Mouse (Mus musculus): Measurements from ENCODE around the gene Mkrn3. TPM values are rescaled to one million over a fixed set of nuclear protein-coding genes. Genes with fewer than 3 reads are reported as not detected.

Mkrn3 gene
- total RNA-seq, 1 experiment = 5.8 TPM

DNA sequence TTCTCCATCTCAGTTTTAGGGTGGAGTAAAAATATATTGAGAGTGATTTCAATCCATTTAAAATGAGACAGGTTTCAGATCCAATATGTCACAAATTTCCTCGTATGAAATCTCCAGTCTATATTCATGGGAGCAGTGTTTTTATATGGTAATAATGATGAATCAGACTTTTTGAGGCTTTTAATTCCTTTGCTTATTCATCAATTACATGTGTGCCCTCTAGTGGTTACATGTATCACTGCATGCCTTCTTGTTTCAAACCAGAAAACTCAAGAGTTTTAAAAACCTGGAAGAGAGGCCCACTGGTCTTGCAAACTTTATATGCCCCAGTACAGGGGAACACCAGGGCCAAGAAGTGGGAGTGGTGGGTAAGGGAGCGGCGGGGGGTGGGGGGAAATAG lies 13.3 kb upstream of the Mkrn3 start:
- no peak overlapping the region for H3K9ac ChIP-seq (ENCODE audit: insufficient read depth, low read depth, low read length, poor library complexity, severe bottlenecking)
- in situ Hi-C loops (cut with MboI; ENCODE audit: low sequenced_read_pairs in 2 of 2, unreplicated experiment in 2 of 2) = no loop called here
- no peak overlapping the region for H3K4me3 ChIP-seq (ENCODE audit: insufficient read depth in 1 of 2, low read depth in 1 of 2, low read length in 2 of 2, poor library complexity in 1 of 2, severe bottlenecking in 1 of 2)
- H3K4me1 ChIP-seq (ENCODE audit: control insufficient read depth in 2 of 2, insufficient read depth in 2 of 2, low read length in 2 of 2, poor library complexity in 1 of 2) = no peaks in the 10 kb centered on the region
- TF ChIP-seq MAFK (IDR thresholded peaks at IDR 0.05; ENCODE audit: insufficient read depth, low read depth, low read length) = 0 out of 2 replicates have a peak, but pooled peaks have one; percentile 50
- no peak for TF ChIP-seq HCFC1 (IDR thresholded peaks at IDR 0.05; ENCODE audit: borderline replicate concordance, insufficient read depth, low read length)
- no peak overlapping the region for H3K27ac ChIP-seq (ENCODE audit: insufficient read depth, low read depth, low read length, poor library complexity, severe bottlenecking)
- no peak for DNase-seq (ENCODE audit: low read depth, low spot score)
- H3K36me3 ChIP-seq (ENCODE audit: control insufficient read depth, insufficient read depth, low read length, poor library complexity, severe bottlenecking) = no peaks in the 10 kb centered on the region
- H3K9me3 ChIP-seq (ENCODE audit: control insufficient read depth, insufficient read depth, low read depth, low read length) = no peaks in the 10 kb centered on the region

DNA sequence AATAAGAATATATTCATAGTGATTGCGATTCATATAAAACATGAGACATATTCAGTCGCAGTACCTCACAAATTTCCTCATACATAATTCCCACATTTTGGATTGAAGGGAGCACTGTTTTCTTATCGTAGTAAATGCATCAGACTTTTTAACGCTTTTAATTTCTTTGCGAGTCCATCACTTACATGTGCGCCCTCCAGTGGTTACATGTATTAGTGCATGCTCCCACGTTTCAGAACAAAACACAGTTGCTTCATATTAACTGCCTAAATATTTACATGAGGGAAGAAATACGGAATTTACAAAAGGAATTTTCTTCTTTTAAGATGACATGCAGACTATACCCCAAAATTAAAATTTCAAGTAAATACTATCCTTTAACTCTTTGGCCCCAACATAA lies 8.4 kb upstream of the Mkrn3 start:
- Histone ChIP-seq H3K9ac (ENCODE audit: insufficient read depth, low read depth, low read length, poor library complexity, severe bottlenecking) (no peak overlapping the region), H3K27ac (ENCODE audit: insufficient read depth, low read depth, low read length, poor library complexity, severe bottlenecking) (no peak overlapping the region), H3K9me3 (ENCODE audit: control insufficient read depth, insufficient read depth, low read depth, low read length) (no peaks in the 10 kb centered on the region), H3K4me1 (ENCODE audit: control insufficient read depth in 2 of 2, insufficient read depth in 2 of 2, low read length in 2 of 2, poor library complexity in 1 of 2) (no peaks in the 10 kb centered on the region), H3K4me3 (ENCODE audit: insufficient read depth in 1 of 2, low read depth in 1 of 2, low read length in 2 of 2, poor library complexity in 1 of 2, severe bottlenecking in 1 of 2) (no peak overlapping the region), H3K36me3 (ENCODE audit: control insufficient read depth, insufficient read depth, low read length, poor library complexity, severe bottlenecking) (no peaks in the 10 kb centered on the region)
- DNase-seq (ENCODE audit: low read depth, low spot score) = no peak
- in situ Hi-C loops (cut with MboI; ENCODE audit: low sequenced_read_pairs in 2 of 2, unreplicated experiment in 2 of 2) = no loop called here
- no peak for TF ChIP-seq ZNF384 (IDR thresholded peaks at IDR 0.05; ENCODE audit: low read depth, low read length)
- no peak for TF ChIP-seq ZC3H11A (IDR thresholded peaks at IDR 0.05; ENCODE audit: borderline replicate concordance, low read depth, low read length)
- TF ChIP-seq MAFK (IDR thresholded peaks at IDR 0.05; ENCODE audit: insufficient read depth, low read depth, low read length) = no peak
- TF ChIP-seq HCFC1 (IDR thresholded peaks at IDR 0.05; ENCODE audit: borderline replicate concordance, insufficient read depth, low read length) = no peak
- no peak for TF ChIP-seq CHD2 (IDR thresholded peaks at IDR 0.05; ENCODE audit: low read depth, low read length)

DNA sequence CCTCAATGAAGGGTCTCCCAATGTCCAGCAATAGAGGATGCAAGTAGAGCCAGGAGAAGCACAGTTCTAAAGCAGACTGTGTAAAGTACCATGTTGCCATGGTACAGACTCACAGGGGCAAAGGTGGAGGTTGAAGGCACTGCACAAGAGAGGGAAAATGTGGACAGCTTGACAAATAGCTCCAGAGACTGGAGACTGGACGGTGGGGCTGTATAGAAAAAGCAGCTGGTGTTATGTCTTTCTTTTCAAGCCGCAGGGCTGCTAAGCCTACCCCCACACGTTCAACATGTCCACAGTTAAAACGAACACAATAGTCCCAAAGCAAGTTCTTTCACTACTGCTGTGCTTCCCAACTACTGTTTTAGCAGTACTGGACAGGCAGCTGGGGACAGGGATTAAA lies 3.3 kb upstream of the Mkrn3 start:
- DNase-seq (ENCODE audit: low read depth, low spot score) = no peak
- Histone ChIP-seq H3K4me3 (ENCODE audit: insufficient read depth in 1 of 2, low read depth in 1 of 2, low read length in 2 of 2, poor library complexity in 1 of 2, severe bottlenecking in 1 of 2) (no peak overlapping the region), H3K4me1 (ENCODE audit: control insufficient read depth in 2 of 2, insufficient read depth in 2 of 2, low read length in 2 of 2, poor library complexity in 1 of 2) (peaks cover 0 to 7% of the 10 kb centered on the region in 2 experiments; a peak in 1 of 4 replicates), H3K9me3 (ENCODE audit: control insufficient read depth, insufficient read depth, low read depth, low read length) (no peaks in the 10 kb centered on the region), H3K9ac (ENCODE audit: insufficient read depth, low read depth, low read length, poor library complexity, severe bottlenecking) (no peak overlapping the region), H3K27ac (ENCODE audit: insufficient read depth, low read depth, low read length, poor library complexity, severe bottlenecking) (no peak overlapping the region), H3K36me3 (ENCODE audit: control insufficient read depth, insufficient read depth, low read length, poor library complexity, severe bottlenecking) (no peaks in the 10 kb centered on the region)
- in situ Hi-C loops (cut with MboI; ENCODE audit: low sequenced_read_pairs in 2 of 2, unreplicated experiment in 2 of 2) = no loop called here
- TF ChIP-seq ZC3H11A (IDR thresholded peaks at IDR 0.05; ENCODE audit: borderline replicate concordance, low read depth, low read length) (no peak), HCFC1 (IDR thresholded peaks at IDR 0.05; ENCODE audit: borderline replicate concordance, insufficient read depth, low read length) (no peak), ZNF384 (IDR thresholded peaks at IDR 0.05; ENCODE audit: low read depth, low read length) (no peak), MAFK (IDR thresholded peaks at IDR 0.05; ENCODE audit: insufficient read depth, low read depth, low read length) (no peak), CHD2 (IDR thresholded peaks at IDR 0.05; ENCODE audit: low read depth, low read length) (no peak)

DNA sequence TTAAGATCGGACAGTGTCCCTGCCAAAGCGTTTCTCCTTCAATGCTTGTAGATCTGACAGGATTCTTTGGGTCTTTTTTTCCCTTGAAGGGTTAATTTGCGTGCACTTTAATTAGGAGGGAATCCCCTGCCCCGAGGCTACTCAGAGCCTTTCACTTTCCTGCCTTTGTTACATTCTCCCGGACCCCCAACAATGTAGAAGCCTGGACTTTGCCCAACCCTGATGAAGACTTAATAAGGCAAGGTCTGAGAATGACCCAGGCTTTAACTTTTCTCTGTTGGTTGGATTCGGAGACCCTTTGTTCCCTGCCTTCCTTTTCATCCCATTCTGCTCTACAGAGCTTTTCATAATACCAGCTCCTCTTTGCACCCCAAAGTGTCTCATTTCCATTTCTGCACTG lies 627 bp upstream of the Mkrn3 start:
- Histone ChIP-seq H3K36me3 (ENCODE audit: control insufficient read depth, insufficient read depth, low read length, poor library complexity, severe bottlenecking) (no peaks in the 10 kb centered on the region), H3K9me3 (ENCODE audit: control insufficient read depth, insufficient read depth, low read depth, low read length) (no peaks in the 10 kb centered on the region), H3K9ac (ENCODE audit: insufficient read depth, low read depth, low read length, poor library complexity, severe bottlenecking) (no peak overlapping the region), H3K27ac (ENCODE audit: insufficient read depth, low read depth, low read length, poor library complexity, severe bottlenecking) (no peak overlapping the region), H3K4me3 (ENCODE audit: insufficient read depth in 1 of 2, low read depth in 1 of 2, low read length in 2 of 2, poor library complexity in 1 of 2, severe bottlenecking in 1 of 2) (peak overlapping the region; percentile 47 to 53; a peak in 3 of 4 replicates), H3K4me1 (ENCODE audit: control insufficient read depth in 2 of 2, insufficient read depth in 2 of 2, low read length in 2 of 2, poor library complexity in 1 of 2) (peaks cover 0 to 7% of the 10 kb centered on the region in 2 experiments; a peak in 1 of 4 replicates)
- no peak for TF ChIP-seq ZNF384 (IDR thresholded peaks at IDR 0.05; ENCODE audit: low read depth, low read length)
- no peak for TF ChIP-seq MAFK (IDR thresholded peaks at IDR 0.05; ENCODE audit: insufficient read depth, low read depth, low read length)
- TF ChIP-seq CHD2 (IDR thresholded peaks at IDR 0.05; ENCODE audit: low read depth, low read length) = no peak
- TF ChIP-seq ZC3H11A (IDR thresholded peaks at IDR 0.05; ENCODE audit: borderline replicate concordance, low read depth, low read length) = no peak
- TF ChIP-seq HCFC1 (IDR thresholded peaks at IDR 0.05; ENCODE audit: borderline replicate concordance, insufficient read depth, low read length) = no peak
- in situ Hi-C loops (cut with MboI; ENCODE audit: low sequenced_read_pairs in 2 of 2, unreplicated experiment in 2 of 2) = no loop called here
- no peak for DNase-seq (ENCODE audit: low read depth, low spot score)

DNA sequence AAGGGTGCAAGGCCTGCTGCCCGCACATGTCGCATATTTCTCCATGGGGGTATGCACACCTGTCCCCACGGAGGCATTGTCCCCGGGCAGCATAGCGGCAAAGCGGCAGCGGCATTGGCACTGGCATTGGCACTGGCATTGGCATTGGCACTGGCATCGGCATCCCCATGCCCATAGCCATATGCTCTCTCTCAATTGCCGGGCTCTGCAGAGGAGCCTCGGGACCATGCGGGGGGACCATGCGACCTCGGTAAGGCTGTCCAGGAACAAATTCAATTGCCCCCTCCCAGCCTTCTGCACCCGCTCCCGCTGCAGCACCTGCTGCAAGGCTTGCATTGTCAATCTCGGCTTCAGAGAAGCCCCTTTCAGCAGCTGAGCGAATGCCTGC lies 840 bp downstream of the Mkrn3 start:
- no peak overlapping the region for H3K27ac ChIP-seq (ENCODE audit: insufficient read depth, low read depth, low read length, poor library complexity, severe bottlenecking)
- no peak for TF ChIP-seq HCFC1 (IDR thresholded peaks at IDR 0.05; ENCODE audit: borderline replicate concordance, insufficient read depth, low read length)
- TF ChIP-seq ZC3H11A (IDR thresholded peaks at IDR 0.05; ENCODE audit: borderline replicate concordance, low read depth, low read length) = no peak
- no peak for TF ChIP-seq CHD2 (IDR thresholded peaks at IDR 0.05; ENCODE audit: low read depth, low read length)

More for the DNA sequence above, 840 bp downstream of the Mkrn3 start:
- no peak for DNase-seq (ENCODE audit: low read depth, low spot score)
- peak overlapping the region; percentile 94 for H3K9ac ChIP-seq (ENCODE audit: insufficient read depth, low read depth, low read length, poor library complexity, severe bottlenecking)
- peaks cover 0 to 7% of the 10 kb centered on the region in 2 experiments; a peak in 1 of 4 replicates for H3K4me1 ChIP-seq (ENCODE audit: control insufficient read depth in 2 of 2, insufficient read depth in 2 of 2, low read length in 2 of 2, poor library complexity in 1 of 2)
- no peaks in the 10 kb centered on the region for H3K9me3 ChIP-seq (ENCODE audit: control insufficient read depth, insufficient read depth, low read depth, low read length)
- no peaks in the 10 kb centered on the region for H3K36me3 ChIP-seq (ENCODE audit: control insufficient read depth, insufficient read depth, low read length, poor library complexity, severe bottlenecking)
- in situ Hi-C loops (cut with MboI; ENCODE audit: low sequenced_read_pairs in 2 of 2, unreplicated experiment in 2 of 2) = no loop called here
- H3K4me3 ChIP-seq (ENCODE audit: insufficient read depth in 1 of 2, low read depth in 1 of 2, low read length in 2 of 2, poor library complexity in 1 of 2, severe bottlenecking in 1 of 2) = peak overlapping the region; percentile 81 to 96
